Mouse (Mus musculus) T-cell, adult 66 days (primary cell): Measurements from ENCODE around the gene Slco1a1. TPM values are rescaled to one million over a fixed set of nuclear protein-coding genes. Genes with fewer than 3 reads are reported as not detected.

Experiments used
- total RNA-seq, 2 experiments: library from RNA; stranded (reverse); gene quantifications; 3 replicates in 1 of 2; 4 replicates in 1 of 2; pipeline ENCODE4 v1.2.4; 2023

Slco1a1 gene
- not detected for total RNA-seq

GRCm38 (mm10) chr6:141946862-141947261 is at the start of gene Slco1a1:
Gene Slco1a1 (minus strand): TSS chr6:141946962.

Other genes with a start within 250 kb of the Slco1a1 start
- gene Gm5724, start 173.2 kb downstream of the Slco1a1 start, total RNA-seq: not detected
- gene Slco1a4, start 90.8 kb downstream of the Slco1a1 start, total RNA-seq: not detected
- not detected for gene Gm6614, start 64.5 kb upstream of the Slco1a1 start, total RNA-seq